Mouse (Mus musculus): ENCODE measurements at regions not wholly inside any gene's neighbourhood (a gene's known extent, or its start where the extent isn't known, plus 50 kb on each side); places are given as distances from the start of the nearest gene placed in this dataset.

- Histone ChIP-seq H3K9ac (no peak overlapping the region), H3K4me2 (no peak overlapping the region; the same call in 1 of the 2 replicates), H3K4me3 (no peak overlapping the region), H3K27me3 (replicated peaks) (no peaks in the 10 kb centered on the region; the same call in 1 of the 2 replicates), H3K36me3 (no peaks in the 10 kb centered on the region), H3K4me1 (replicated peaks) (peaks cover 34% of the 10 kb centered on the region), H3K27ac (ENCODE audit: poor library complexity, severe bottlenecking) (no peak overlapping the region), H3K9me3 (replicated peaks) (no peaks in the 10 kb centered on the region)
- WGBS, result 50% methylated on average over 21 of the region's 21 CpGs
- ATAC-seq (ENCODE audit: insufficient number of reproducible peaks, low FRiP score), result no peak
Observed at GRCm38 (mm10) chr16:30775740-30776700, 176.5 kb downstream of the Fam43a start.

GRCm38 (mm10) chr16:30777416-30777815 is 177.9 kb downstream of the Fam43a start:
- peaks cover 31% of the 10 kb centered on the region for H3K4me1 ChIP-seq (replicated peaks)
- H3K27ac ChIP-seq (ENCODE audit: poor library complexity, severe bottlenecking), result no peak overlapping the region
- ATAC-seq (ENCODE audit: insufficient number of reproducible peaks, low FRiP score), result no peak
- no peaks in the 10 kb centered on the region; the same call in 1 of the 2 replicates for H3K27me3 ChIP-seq (replicated peaks)
- no peak overlapping the region for H3K4me3 ChIP-seq
- H3K9ac ChIP-seq, result no peak overlapping the region
- WGBS, result 87% methylated on average over 6 of the region's 6 CpGs
- no peaks in the 10 kb centered on the region for H3K36me3 ChIP-seq
- no peak overlapping the region for H3K4me2 ChIP-seq
- H3K9me3 ChIP-seq (replicated peaks), result no peaks in the 10 kb centered on the region

- Histone ChIP-seq H3K36me3 (no peaks in the 10 kb centered on the region), H3K9ac (no peak overlapping the region), H3K4me3 (no peak overlapping the region), H3K27me3 (replicated peaks) (no peaks in the 10 kb centered on the region; the same call in 1 of the 2 replicates), H3K27ac (ENCODE audit: poor library complexity, severe bottlenecking) (no peak overlapping the region), H3K9me3 (replicated peaks) (no peaks in the 10 kb centered on the region), H3K4me1 (replicated peaks) (peaks cover 30% of the 10 kb centered on the region), H3K4me2 (no peak overlapping the region)
- no peak for ATAC-seq (ENCODE audit: insufficient number of reproducible peaks, low FRiP score)
- 52% methylated on average over 7 of the region's 7 CpGs for WGBS
Observed at GRCm38 (mm10) chr16:30778078-30778477, 178.6 kb downstream of the Fam43a start.

- Histone ChIP-seq H3K9me3 (replicated peaks) (no peaks in the 10 kb centered on the region), H3K27me3 (replicated peaks) (no peaks in the 10 kb centered on the region; the same call in 1 of the 2 replicates), H3K4me2 (no peak overlapping the region), H3K4me3 (no peak overlapping the region), H3K4me1 (replicated peaks) (peaks cover 30% of the 10 kb centered on the region), H3K36me3 (no peaks in the 10 kb centered on the region), H3K9ac (no peak overlapping the region), H3K27ac (ENCODE audit: poor library complexity, severe bottlenecking) (no peak overlapping the region)
- WGBS, result 71% methylated on average over 5 of the region's 5 CpGs
- no peak for ATAC-seq (ENCODE audit: insufficient number of reproducible peaks, low FRiP score)
Observed at GRCm38 (mm10) chr16:30778945-30779344, 179.4 kb downstream of the Fam43a start.

GRCm38 (mm10) chr16:30784261-30784660 is 184.7 kb downstream of the Fam43a start:
- H3K36me3 ChIP-seq, result no peaks in the 10 kb centered on the region
- no peak for ATAC-seq (ENCODE audit: insufficient number of reproducible peaks, low FRiP score)
- WGBS, result 86% methylated on average over 5 of the region's 5 CpGs

GRCm38 (mm10) chr16:30784949-30785348 is 185.4 kb downstream of the Fam43a start:
- ATAC-seq (ENCODE audit: insufficient number of reproducible peaks, low FRiP score), result no peak
- Histone ChIP-seq H3K4me2 (no peak overlapping the region), H3K9ac (no peak overlapping the region), H3K27ac (ENCODE audit: poor library complexity, severe bottlenecking) (no peak overlapping the region), H3K9me3 (replicated peaks) (no peaks in the 10 kb centered on the region), H3K4me3 (no peak overlapping the region), H3K27me3 (replicated peaks) (no peaks in the 10 kb centered on the region), H3K36me3 (no peaks in the 10 kb centered on the region), H3K4me1 (replicated peaks) (peaks cover 31% of the 10 kb centered on the region)
- 74% methylated on average over 1 of the region's 1 CpGs for WGBS

More at GRCm38 (mm10) chr16:30784261-30784660, 184.7 kb downstream of the Fam43a start:
- Histone ChIP-seq H3K4me1 (replicated peaks) (peaks cover 25% of the 10 kb centered on the region), H3K9ac (no peak overlapping the region), H3K27ac (ENCODE audit: poor library complexity, severe bottlenecking) (no peak overlapping the region), H3K4me3 (no peak overlapping the region), H3K27me3 (replicated peaks) (no peaks in the 10 kb centered on the region), H3K9me3 (replicated peaks) (no peaks in the 10 kb centered on the region), H3K4me2 (no peak overlapping the region)

- no peaks in the 10 kb centered on the region for H3K9me3 ChIP-seq (replicated peaks)
- no peak overlapping the region for H3K4me2 ChIP-seq
- 88% methylated on average over 3 of the region's 3 CpGs for WGBS
- H3K9ac ChIP-seq, result no peak overlapping the region
- H3K27ac ChIP-seq (ENCODE audit: poor library complexity, severe bottlenecking), result no peak overlapping the region
- no peak for ATAC-seq (ENCODE audit: insufficient number of reproducible peaks, low FRiP score)
- no peaks in the 10 kb centered on the region for H3K36me3 ChIP-seq
- peaks cover 43% of the 10 kb centered on the region for H3K4me1 ChIP-seq (replicated peaks)
- H3K27me3 ChIP-seq (replicated peaks), result no peaks in the 10 kb centered on the region
- no peak overlapping the region for H3K4me3 ChIP-seq
Observed at GRCm38 (mm10) chr16:30786060-30786459, 186.5 kb downstream of the Fam43a start.

GRCm38 (mm10) chr16:30787351-30787750 is 187.8 kb downstream of the Fam43a start:
- H3K9me3 ChIP-seq (replicated peaks), result no peaks in the 10 kb centered on the region
- H3K9ac ChIP-seq, result no peak overlapping the region
- H3K27ac ChIP-seq (ENCODE audit: poor library complexity, severe bottlenecking), result no peak overlapping the region
- H3K36me3 ChIP-seq, result no peaks in the 10 kb centered on the region
- H3K4me2 ChIP-seq, result no peak overlapping the region
- 81% methylated on average over 1 of the region's 1 CpGs for WGBS
- no peaks in the 10 kb centered on the region for H3K27me3 ChIP-seq (replicated peaks)
- H3K4me1 ChIP-seq (replicated peaks), result peaks cover 55% of the 10 kb centered on the region
- no peak for ATAC-seq (ENCODE audit: insufficient number of reproducible peaks, low FRiP score)
- H3K4me3 ChIP-seq, result no peak overlapping the region

- Histone ChIP-seq H3K4me1 (replicated peaks) (peaks cover 65% of the 10 kb centered on the region), H3K27me3 (replicated peaks) (no peaks in the 10 kb centered on the region), H3K9me3 (replicated peaks) (no peaks in the 10 kb centered on the region), H3K36me3 (no peaks in the 10 kb centered on the region), H3K4me3 (no peak overlapping the region), H3K9ac (no peak overlapping the region), H3K4me2 (peak overlapping the region; percentile 35; the same call in 1 of the 2 replicates), H3K27ac (ENCODE audit: poor library complexity, severe bottlenecking) (peak overlapping the region; percentile 64)
- 24% methylated on average over 11 of the region's 11 CpGs for WGBS
- peak; percentile 37; the same call in 1 of the 2 replicates for ATAC-seq (ENCODE audit: insufficient number of reproducible peaks, low FRiP score)
Observed at GRCm38 (mm10) chr16:30788321-30788781, 188.8 kb downstream of the Fam43a start.

- Histone ChIP-seq H3K36me3 (no peaks in the 10 kb centered on the region), H3K27ac (ENCODE audit: poor library complexity, severe bottlenecking) (peak overlapping the region; percentile 96), H3K9me3 (replicated peaks) (no peaks in the 10 kb centered on the region), H3K4me3 (no peak overlapping the region), H3K4me2 (no peak overlapping the region), H3K9ac (no peak overlapping the region), H3K4me1 (replicated peaks) (peaks cover 68% of the 10 kb centered on the region), H3K27me3 (replicated peaks) (no peaks in the 10 kb centered on the region)
- WGBS, result 76% methylated on average over 15 of the region's 15 CpGs
- no peak for ATAC-seq (ENCODE audit: insufficient number of reproducible peaks, low FRiP score)
Observed at GRCm38 (mm10) chr16:30788944-30789781, 189.6 kb downstream of the Fam43a start.

- H3K4me2 ChIP-seq, result peak overlapping the region; percentile 51
- peak overlapping the region; percentile 96 for H3K27ac ChIP-seq (ENCODE audit: poor library complexity, severe bottlenecking)
- no peaks in the 10 kb centered on the region for H3K27me3 ChIP-seq (replicated peaks)
- H3K9me3 ChIP-seq (replicated peaks), result no peaks in the 10 kb centered on the region
- H3K36me3 ChIP-seq, result no peaks in the 10 kb centered on the region
- WGBS, result 22% methylated on average over 3 of the region's 3 CpGs
- H3K9ac ChIP-seq, result peak overlapping the region; percentile 46
- peaks cover 77% of the 10 kb centered on the region for H3K4me1 ChIP-seq (replicated peaks)
- H3K4me3 ChIP-seq, result no peak overlapping the region
- ATAC-seq (ENCODE audit: insufficient number of reproducible peaks, low FRiP score), result peak; percentile 74
Observed at GRCm38 (mm10) chr16:30790036-30790435, 190.5 kb downstream of the Fam43a start.

All from heart, embryonic 12.5 days (tissue).